Mouse (Mus musculus): ENCODE data around the gene Tmem196.
"Not testable (repeated sequence)": the region's sequence is repeated elsewhere in the genome, so short reads cannot be mapped to it uniquely, and the experiment has no call there.

The Tmem196 gene

GRCm38 (mm10) chr12:120014768-120015167 lies 69.1 kb downstream of the Tmem196 start:
- no peak for TF ChIP-seq CTCF (conservative IDR thresholded peaks at IDR 0.05; ENCODE audit: low read length)
- no peak for TF ChIP-seq NANOG (IDR thresholded peaks at IDR 0.05; ENCODE audit: borderline replicate concordance, low read length)
- no peaks in the 10 kb centered on the region for H3K36me3 ChIP-seq (ENCODE audit: insufficient read depth, low read length)
- no peaks in the 10 kb centered on the region for H3K27me3 ChIP-seq (ENCODE audit: insufficient read depth, low read length)
- H3K4me3 ChIP-seq (replicated peaks; ENCODE audit: low read length) = no peak overlapping the region
- H3K4me1 ChIP-seq (replicated peaks; ENCODE audit: low read depth, low read length) = no peaks in the 10 kb centered on the region
- no peaks in the 10 kb centered on the region for H3K9me3 ChIP-seq (ENCODE audit: low read length)

- TF ChIP-seq POU5F1 (IDR thresholded peaks at IDR 0.05; ENCODE audit: borderline replicate concordance, low read length) (no peak), NANOG (IDR thresholded peaks at IDR 0.05; ENCODE audit: borderline replicate concordance, low read length) (no peak), CTCF (conservative IDR thresholded peaks at IDR 0.05; ENCODE audit: low read length) (no peak)
- H3K9me3 ChIP-seq (ENCODE audit: low read length) = peaks cover 3% of the 10 kb centered on the region; the same call in 1 of the 2 replicates
- H3K4me3 ChIP-seq (replicated peaks; ENCODE audit: low read length) = no peak overlapping the region
- H3K4me1 ChIP-seq (replicated peaks; ENCODE audit: low read depth, low read length) = no peaks in the 10 kb centered on the region
- no peaks in the 10 kb centered on the region for H3K36me3 ChIP-seq (ENCODE audit: insufficient read depth, low read length)
- no peaks in the 10 kb centered on the region for H3K27me3 ChIP-seq (ENCODE audit: insufficient read depth, low read length)
Observed at GRCm38 (mm10) chr12:120015201-120015600, 69.6 kb downstream of the Tmem196 start.

- not testable (repeated sequence) for H3K4me3 ChIP-seq (replicated peaks; ENCODE audit: low read length); H3K27me3 ChIP-seq (ENCODE audit: insufficient read depth, low read length); H3K36me3 ChIP-seq (ENCODE audit: insufficient read depth, low read length); H3K4me1 ChIP-seq (replicated peaks; ENCODE audit: low read depth, low read length)
- peaks cover 39% of the 10 kb centered on the region for H3K9me3 ChIP-seq (ENCODE audit: low read length)
Observed at GRCm38 (mm10) chr12:120028089-120028959, 82.7 kb downstream of the Tmem196 start.
